Mouse (Mus musculus) gastrocnemius, postnatal 36 days (tissue): ENCODE data around the gene 1500009C09Rik. TPM values are rescaled to one million over a fixed set of nuclear protein-coding genes. Genes with fewer than 3 reads are reported as not detected.
A peak's percentile ranks its signal among the peaks of the same experiment; 100 is the strongest.

ENCODE experiments used
- DNase-seq, 2 experiments: peaks; one replicate each; pipeline ENCODE4 v3.0.0; 2022
- intact Hi-C: fragments of 180-260 bp; cut with DNase I; formaldehyde crosslinking; loops from one replicate; pipeline ENCODE4 v1.15.1; 2025
- total RNA-seq, 2 experiments: library from RNA; stranded (reverse); gene quantifications; 2 replicates each; pipeline ENCODE4 v1.2.3; 2021

1500009C09Rik gene
- total RNA-seq, 2 experiments from 2014 or later: not detected

DNA sequence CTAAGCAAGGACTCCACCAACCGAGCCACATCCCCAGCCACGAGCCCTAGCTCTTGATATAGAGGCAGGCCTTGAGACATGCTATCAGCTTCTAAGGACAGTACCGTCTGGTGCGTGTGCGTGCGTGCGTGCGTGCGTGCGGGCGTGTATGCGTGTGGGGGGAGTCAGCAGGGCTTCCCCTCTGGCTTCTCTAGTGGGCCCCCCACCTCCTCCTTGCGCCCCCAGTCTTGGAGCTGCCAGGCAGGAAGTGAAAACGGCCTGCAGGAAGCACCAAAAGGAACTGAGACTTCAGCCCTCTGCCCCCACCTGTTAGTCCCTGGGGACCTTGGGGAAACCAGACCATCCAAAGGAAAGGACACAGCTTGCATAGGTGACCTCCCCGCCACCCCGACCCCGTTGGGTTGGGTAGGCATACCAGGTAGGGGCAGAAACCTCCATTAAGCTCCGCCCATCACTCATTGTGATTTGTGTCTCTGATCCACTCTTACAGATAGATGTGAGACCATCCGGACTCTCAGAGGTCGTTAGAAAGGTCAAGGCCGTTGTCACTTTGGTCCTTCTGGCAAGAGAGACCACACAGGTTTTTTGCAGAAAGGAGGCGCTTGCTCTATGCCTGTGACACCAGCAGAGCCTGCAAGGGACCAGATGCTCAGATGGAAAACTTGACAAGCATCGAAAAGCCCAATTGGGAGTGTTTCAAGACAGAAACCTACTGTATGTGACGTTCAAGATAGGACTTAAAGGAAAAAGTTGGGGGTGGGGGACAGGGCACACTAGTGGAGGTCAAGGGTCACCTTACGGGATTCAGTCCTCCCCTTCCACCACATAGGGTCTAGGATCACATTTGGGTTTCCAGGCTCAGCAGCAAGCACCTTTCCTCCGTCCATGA, 33.2 kb upstream of the 1500009C09Rik start:
- intact Hi-C loops: no loop called here
- DNase-seq: no peak

DNA sequence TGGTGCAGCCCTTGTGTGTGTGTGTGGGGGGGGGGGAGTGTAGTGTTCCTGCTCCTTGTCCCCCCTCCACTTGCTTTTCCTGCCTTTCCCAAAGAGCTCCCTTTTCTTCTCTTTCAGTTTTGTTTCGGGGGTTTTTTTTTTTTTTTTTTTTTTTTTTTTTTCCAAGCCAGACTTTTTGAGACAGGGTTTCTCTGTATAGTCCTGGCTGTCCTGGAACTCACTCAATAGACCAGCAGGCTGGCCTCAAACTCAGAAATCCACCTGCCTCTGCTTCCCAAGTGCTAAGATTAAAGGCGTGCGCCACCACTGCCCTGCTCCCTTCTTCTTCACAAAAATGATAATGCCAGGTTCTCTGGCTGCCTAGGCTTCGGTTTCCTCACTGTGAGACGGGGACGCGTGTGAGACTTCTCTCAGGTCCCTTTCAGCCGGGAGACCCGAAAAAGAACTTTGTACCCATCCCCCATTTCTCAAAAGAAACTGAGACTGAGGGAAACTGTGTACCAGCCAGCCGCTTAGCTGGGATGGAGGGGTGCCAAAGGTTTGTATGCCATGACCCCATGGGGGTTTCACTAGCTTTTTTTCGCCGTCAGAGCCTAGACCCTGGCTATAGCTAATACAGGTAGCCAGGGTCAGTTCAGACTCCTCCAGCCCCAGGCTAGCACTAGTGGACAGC, 32.1 kb upstream of the 1500009C09Rik start:
- DNase-seq: no peak
- intact Hi-C loops: no loop called here

- no peak for DNase-seq
- intact Hi-C loops: no loop called here
Measured at GRCm38 (mm10) chr15:82221104-82221860, 30.9 kb upstream of the 1500009C09Rik start.

- intact Hi-C loops: no loop called here
- DNase-seq: no peak
Measured at GRCm38 (mm10) chr15:82223251-82223650, 28.9 kb upstream of the 1500009C09Rik start.

DNA sequence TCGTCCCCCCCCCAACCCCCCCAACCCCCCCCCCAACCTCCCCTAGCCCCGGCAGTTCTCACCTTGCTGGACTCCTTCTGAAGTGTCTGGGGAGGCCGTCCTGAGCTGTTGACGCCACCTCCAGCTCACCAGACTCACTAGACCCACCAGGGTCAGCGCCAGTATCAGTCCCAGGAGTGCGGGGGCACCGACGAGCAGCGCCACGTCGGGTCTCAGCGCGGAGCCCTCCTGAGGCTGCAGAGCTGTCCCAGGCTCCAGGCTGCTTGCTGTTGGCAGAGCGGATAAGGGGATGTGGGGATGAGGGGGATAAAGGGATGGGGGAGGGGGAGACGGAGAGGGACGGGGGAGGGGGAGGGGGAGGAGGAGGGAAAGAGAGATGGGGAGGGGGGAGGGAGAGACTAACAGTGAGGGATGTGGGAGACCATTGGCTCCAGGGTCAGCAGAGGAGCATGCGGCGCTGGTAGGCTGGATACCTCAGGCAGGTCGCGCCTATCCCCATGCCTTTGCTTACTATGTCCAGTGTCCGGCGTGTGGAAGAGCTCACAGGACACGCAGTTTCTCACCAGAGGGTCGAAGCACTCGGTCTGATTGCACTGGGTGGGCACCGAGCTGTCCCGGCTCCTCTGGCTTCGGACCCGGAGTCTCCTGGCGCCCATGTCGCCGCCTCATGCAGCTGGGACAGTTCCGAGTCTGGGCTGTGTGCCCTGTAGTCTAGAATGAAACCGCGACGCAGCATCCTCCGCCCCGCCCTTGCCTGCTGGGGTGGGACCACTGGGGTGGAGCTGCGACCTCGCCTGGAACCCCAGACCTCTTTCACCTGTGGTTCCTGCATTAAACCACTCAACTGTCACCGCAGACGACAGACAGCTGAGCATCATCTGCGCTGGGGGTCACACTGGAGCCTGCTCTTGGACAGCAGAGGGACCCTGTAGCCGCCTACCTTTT, 28.3 kb upstream of the 1500009C09Rik start, which contains the start of gene Tnfrsf13c:
Tnfrsf13c (minus strand) TSS at position 713 of the 945 bp plus-strand sequence.
- DNase-seq: no peak
- intact Hi-C loops: no loop called here

- intact Hi-C loops: loop anchor here (5.0 kb wide), 1 partner anchor 52 kb away; no protein-coding TSS in a partner anchor
Measured at GRCm38 (mm10) chr15:82224602-82225215, 27.5 kb upstream of the 1500009C09Rik start.

GRCm38 (mm10) chr15:82225769-82226168, 26.4 kb upstream of the 1500009C09Rik start:
- DNase-seq: no peak
- intact Hi-C loops: loop anchor here (5.0 kb wide), 1 partner anchor 53 kb away; no protein-coding TSS in a partner anchor

More at GRCm38 (mm10) chr15:82224602-82225215, 27.5 kb upstream of the 1500009C09Rik start:
- DNase-seq: no peak

GRCm38 (mm10) chr15:82229542-82230045, 22.6 kb upstream of the 1500009C09Rik start:
- DNase-seq: no peak
- intact Hi-C loops: loop anchor here (5.0 kb wide), 1 partner anchor 57 kb away; no protein-coding TSS in a partner anchor

DNA sequence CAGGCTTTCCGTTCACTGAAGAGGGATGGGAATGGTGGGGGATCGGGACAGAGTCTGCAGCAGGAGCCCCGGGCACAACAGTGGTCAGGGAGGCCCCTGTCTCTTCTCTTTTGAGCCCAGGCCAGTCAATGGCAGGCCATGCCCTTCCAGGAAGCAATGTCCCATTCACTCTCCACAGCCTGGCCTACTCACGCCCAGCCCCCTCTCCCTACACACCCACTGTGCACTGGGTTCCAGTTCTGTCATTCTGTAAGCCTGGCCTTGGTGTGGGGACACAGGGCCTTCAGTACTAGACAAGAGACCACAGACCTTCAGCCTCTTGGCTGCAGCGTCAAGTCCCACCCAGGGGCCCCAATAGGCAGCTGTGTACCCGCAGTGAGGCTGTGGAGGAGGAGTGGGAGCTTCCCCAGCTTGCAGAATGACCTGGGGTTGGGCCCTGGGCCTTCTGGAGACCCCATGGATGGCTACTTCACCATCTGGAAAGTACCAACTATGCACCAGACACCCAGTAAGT, 22.0 kb upstream of the 1500009C09Rik start:
- intact Hi-C loops: no loop called here
- DNase-seq: no peak

GRCm38 (mm10) chr15:82231100-82231499, 21.1 kb upstream of the 1500009C09Rik start:
- intact Hi-C loops: no loop called here
- DNase-seq: no peak

- intact Hi-C loops: no loop called here
- peak in 1 of 2 experiments; percentile 26 for DNase-seq
Measured at GRCm38 (mm10) chr15:82231591-82232378, 20.4 kb upstream of the 1500009C09Rik start.

DNA sequence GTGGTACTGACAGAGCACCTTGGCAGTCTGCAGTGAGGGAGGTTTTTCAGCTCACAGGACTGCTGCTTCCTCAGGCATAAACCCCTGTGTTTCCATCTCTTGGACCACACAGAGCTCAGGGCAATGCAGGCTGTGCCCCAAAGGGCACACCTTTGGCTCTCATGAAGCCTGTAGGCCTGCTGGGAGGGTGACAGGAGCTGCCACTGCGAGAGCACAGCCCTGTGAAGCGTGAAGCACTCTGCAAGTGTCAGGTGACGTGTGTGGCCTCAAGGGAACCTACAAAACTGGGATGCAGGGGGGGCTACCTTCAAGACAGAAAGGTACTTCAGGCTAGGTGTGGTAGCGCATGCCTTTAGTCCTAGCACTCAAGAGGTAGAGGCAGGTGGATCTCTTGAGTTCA, 19.5 kb upstream of the 1500009C09Rik start:
- intact Hi-C loops: no loop called here
- DNase-seq: no peak

- intact Hi-C loops: loop anchor here (1.0 to 5.0 kb wide), 3 partner anchors 97 to 170 kb away; no protein-coding TSS in a partner anchor
- DNase-seq: no peak
Measured at GRCm38 (mm10) chr15:82235661-82236060, 16.5 kb upstream of the 1500009C09Rik start.

DNA sequence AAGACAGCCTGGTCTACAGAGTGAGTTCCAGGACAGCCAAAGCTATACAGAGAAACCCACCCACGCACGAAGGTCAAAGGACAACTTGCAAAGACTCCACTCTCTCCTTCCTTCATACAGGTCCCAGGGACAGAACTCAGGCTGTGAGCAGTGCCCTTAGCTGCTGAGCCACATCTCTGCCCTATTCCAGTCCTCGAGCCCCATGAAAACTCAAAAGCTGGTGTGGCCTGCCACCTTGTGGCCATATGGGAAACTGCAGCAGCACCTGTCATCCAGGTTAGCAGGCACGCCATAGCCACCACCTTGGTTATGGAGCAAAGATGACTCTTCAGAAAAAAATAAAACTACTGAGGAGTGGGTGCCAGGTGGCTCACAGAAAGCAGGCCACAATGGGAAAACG, 15.6 kb upstream of the 1500009C09Rik start:
- intact Hi-C loops: loop anchor here (1.0 to 5.0 kb wide), 3 partner anchors 98 to 171 kb away; no protein-coding TSS in a partner anchor
- peak; percentile 58 to 78 for DNase-seq

DNA sequence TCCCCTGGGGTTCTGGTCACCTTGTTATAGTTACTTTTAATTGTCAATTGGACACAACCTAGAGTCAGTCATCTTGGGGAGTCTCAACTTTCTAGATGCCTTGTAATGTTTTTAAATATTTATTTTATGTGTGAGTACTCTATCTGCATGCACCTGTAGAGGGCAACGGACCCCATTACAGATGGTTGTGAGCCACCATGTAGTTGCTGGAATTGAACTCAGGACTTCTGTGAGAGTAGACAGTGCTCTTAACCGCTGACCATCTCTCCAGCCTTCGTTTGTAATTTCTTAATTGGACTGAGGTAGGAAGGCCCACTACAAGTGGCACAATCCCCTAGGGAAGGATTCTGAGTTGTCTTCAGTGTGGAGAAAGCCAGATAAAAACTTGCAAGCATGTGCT, 8.9 kb upstream of the 1500009C09Rik start:
- intact Hi-C loops: no loop called here
- no peak for DNase-seq

DNA sequence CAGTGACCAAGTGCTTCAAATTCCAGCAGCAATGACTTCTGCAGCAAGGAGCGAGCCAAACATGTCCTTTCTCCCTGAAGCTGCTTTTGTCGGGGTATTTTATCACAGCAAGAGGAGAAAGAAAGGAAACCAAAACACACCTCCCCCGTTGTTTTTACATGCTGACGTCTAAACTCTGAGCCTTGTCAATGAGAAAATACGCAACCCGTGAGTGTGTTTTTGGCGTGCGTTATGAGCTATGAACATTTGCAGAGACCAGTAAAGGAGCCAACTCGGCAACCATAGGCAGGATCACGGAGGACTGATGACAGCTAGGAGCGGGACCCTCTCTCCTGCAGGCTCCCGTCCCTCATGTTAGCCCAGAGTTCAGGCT, 8.5 kb upstream of the 1500009C09Rik start:
- no peak for DNase-seq
- intact Hi-C loops: no loop called here

DNA sequence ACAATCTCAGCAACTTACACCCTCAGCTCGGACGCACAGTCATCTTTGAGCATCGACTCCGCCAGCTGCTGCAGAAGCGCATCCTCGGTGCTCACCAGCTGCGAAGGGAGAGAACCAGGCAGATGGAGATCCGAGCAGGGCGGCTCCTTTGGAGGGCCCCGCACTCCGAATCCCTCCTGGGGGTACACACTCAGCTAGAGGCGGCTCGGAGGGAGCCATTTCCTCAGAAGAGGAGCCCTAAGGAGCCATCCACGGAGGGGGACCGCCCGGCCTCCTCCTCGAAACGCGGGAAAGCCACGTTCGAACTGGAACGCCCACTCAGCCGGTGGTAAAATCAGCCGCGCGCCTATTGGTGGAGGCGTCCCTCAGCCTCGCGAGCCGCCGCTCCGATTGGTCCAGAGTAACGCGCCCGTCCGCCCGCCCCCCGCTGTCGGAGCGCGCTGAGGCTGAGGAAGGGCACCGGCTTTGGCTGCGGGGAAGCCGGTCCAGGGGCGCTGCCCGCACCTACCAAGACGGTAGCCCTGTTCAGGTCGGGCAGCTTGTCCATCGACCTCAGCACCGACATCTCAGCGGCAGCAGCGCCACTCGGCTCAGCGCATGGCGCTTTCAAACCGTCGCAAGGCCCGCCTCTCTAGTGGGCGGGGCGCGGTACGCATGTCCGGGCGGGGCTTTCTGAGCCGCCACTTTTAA, 7.9 kb upstream of the 1500009C09Rik start, which contains the start of gene Cenpm:
Cenpm (minus strand) TSS at position 634 of the 690 bp plus-strand sequence.
- intact Hi-C loops: no loop called here
- DNase-seq: peak; percentile 88 to 93
